Comparison of ENCODE assay signal across 14 mouse cellular contexts in the genomic region with DNA sequence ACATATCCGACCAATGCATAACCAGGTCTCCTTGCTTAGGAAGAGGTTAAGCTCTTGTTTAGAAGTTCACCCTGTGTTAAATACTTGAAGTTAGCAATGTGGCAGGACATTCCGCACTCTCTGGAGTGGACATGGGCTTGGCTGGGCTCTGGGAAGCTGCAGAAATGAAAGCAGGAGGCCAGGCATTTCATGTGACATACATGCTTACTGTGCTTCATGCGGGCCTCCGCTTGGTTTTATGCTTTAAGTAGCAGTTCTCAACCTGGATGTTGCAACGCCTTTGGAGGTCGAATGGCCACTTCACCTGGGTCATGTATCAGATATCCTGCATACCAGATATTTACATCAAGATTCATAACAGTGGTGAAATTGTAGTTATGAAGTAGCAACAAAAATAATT.
"Had no signal": no experiment of that assay in that cellular context is flagged by ENCODE, and none has a peak within 500 bp of the region (broad histone marks: within the 10 kb centered on the region; RNA-seq: fewer than 3 reads in every experiment).

No protein-coding gene starts in this region.

- DNase-seq: lung, embryonic 14.5 days; right cerebral cortex, postnatal 14 days; thymus, postnatal 14 days; thymus, postnatal 36 days had no signal

- H3K4me1 ChIP-seq: liver, embryonic 12.5 days; megakaryocyte, embryonic 14.5 days; midbrain, embryonic 13.5 days; midbrain, embryonic 15.5 days; neural tube, embryonic 12.5 days; stomach, embryonic 15.5 days had no signal

- H3K4me2 ChIP-seq: liver, embryonic 12.5 days; lung, embryonic 14.5 days; midbrain, embryonic 11.5 days; midbrain, embryonic 13.5 days; midbrain, embryonic 15.5 days; neural tube, embryonic 12.5 days; stomach, embryonic 15.5 days had no signal

- H3K9ac ChIP-seq: liver, embryonic 12.5 days; liver, embryonic 14.5 days; lung, embryonic 14.5 days; midbrain, embryonic 13.5 days; midbrain, embryonic 15.5 days; neural tube, embryonic 12.5 days; stomach, embryonic 15.5 days had no signal

- H3K27me3 ChIP-seq: liver, embryonic 12.5 days; midbrain, embryonic 13.5 days; midbrain, embryonic 15.5 days; neural tube, embryonic 12.5 days; stomach, embryonic 15.5 days had no signal

- H3K36me3 ChIP-seq: liver, embryonic 12.5 days; midbrain, embryonic 13.5 days; midbrain, embryonic 15.5 days; neural tube, embryonic 12.5 days; stomach, embryonic 15.5 days had no signal

- ATAC-seq: liver, embryonic 12.5 days; midbrain, embryonic 13.5 days; midbrain, embryonic 15.5 days had no signal

- H3K27ac ChIP-seq: liver, embryonic 12.5 days; liver, embryonic 14.5 days; macrophage; midbrain, embryonic 13.5 days; midbrain, embryonic 15.5 days; neural tube, embryonic 12.5 days; stomach, embryonic 15.5 days; stomach, postnatal 0 days had no signal

- H3K4me3 ChIP-seq: liver, embryonic 12.5 days; megakaryocyte, embryonic 14.5 days; midbrain, embryonic 13.5 days; midbrain, embryonic 15.5 days; neural tube, embryonic 12.5 days; stomach, embryonic 15.5 days had no signal

- H3K9me3 ChIP-seq: midbrain, embryonic 13.5 days; midbrain, embryonic 15.5 days; neural tube, embryonic 12.5 days; stomach, embryonic 15.5 days had no signal
